Mouse (Mus musculus) cerebellum, adult 2 months (tissue): ENCODE results near the gene Aen. TPM values are rescaled to one million over a fixed set of nuclear protein-coding genes. Genes with fewer than 3 reads are reported as not detected.

ENCODE experiments used
- DNase-seq, 2 experiments: peaks; one replicate each; pipeline ENCODE4 v3.0.0; 2021
- H3K27ac ChIP-seq: fragments of 200-500 bp; 2 replicates; pipeline ENCODE4 v1.5.1; 2012; ENCODE audit warnings: low read length, control low read depth, inconsistent platforms; ENCODE audit not compliant: insufficient read depth
- H3K27me3 ChIP-seq: fragments of 200-500 bp; 2 replicates; pipeline ENCODE4 v1.6.1; 2012; ENCODE audit warnings: inconsistent platforms, mild to moderate bottlenecking, low read length, moderate library complexity; ENCODE audit not compliant: control insufficient read depth, insufficient read depth
- H3K4me1 ChIP-seq: fragments of 200-500 bp; 2 replicates; pipeline ENCODE4 v1.6.1; 2011; ENCODE audit warnings: low read length; ENCODE audit not compliant: control insufficient read depth, insufficient read depth
- H3K4me3 ChIP-seq: fragments of 200-500 bp; replicated peaks from 2 replicates; pipeline ENCODE3; 2011; ENCODE audit warnings: mild to moderate bottlenecking, low read depth, low read length, control low read depth; ENCODE audit not compliant: insufficient read depth
- CTCF ChIP-seq: fragments of 200-500 bp; IDR thresholded peaks from 2 replicates; pipeline ENCODE4 v1.5.1; 2011; ENCODE audit warnings: low read depth, mild to moderate bottlenecking, control low read depth, low read length, moderate library complexity, borderline replicate concordance; ENCODE audit not compliant: insufficient read depth
- POLR2A ChIP-seq: fragments of 200-500 bp; IDR thresholded peaks from 2 replicates; pipeline ENCODE4 v1.6.1; 2011; ENCODE audit warnings: low read length, control low read depth, borderline replicate concordance; ENCODE audit not compliant: insufficient read depth
- WGBS: fragments of 180-500 bp; shearing (Covaris S2); methylation state at CpG from one replicate; pipeline ENCODE4 v1.1.7; 2018; 5-methylcytosine and 5-hydroxymethylcytosine counted together
- polyA plus RNA-seq: library from polyadenylated mRNA; depleted of rRNA; stranded (reverse); fragments of >200 nt; gene quantifications from 2 replicates; pipeline ENCODE4 v1.2.3, GENCODE M21; 2012

Aen gene
- polyA plus RNA-seq, 1 experiment: 27.2 TPM

GRCm38 (mm10) chr7:78865212-78865949 is 30.3 kb upstream of the Aen start:
- no peaks in the 10 kb centered on the region for H3K27me3 ChIP-seq
- no peak for TF ChIP-seq CTCF
- no peak for TF ChIP-seq POLR2A
- WGBS: 60% methylated on average over 12 of the region's 12 CpGs
- DNase-seq: no peak
- no peak overlapping the region for H3K4me3 ChIP-seq
- H3K27ac ChIP-seq: no peak overlapping the region
- H3K4me1 ChIP-seq: no peaks in the 10 kb centered on the region

- no peak for DNase-seq
- 73% methylated on average over 5 of the region's 5 CpGs for WGBS
- no peak overlapping the region for H3K4me3 ChIP-seq
Measured at GRCm38 (mm10) chr7:78868731-78869130, 26.9 kb upstream of the Aen start.

DNA sequence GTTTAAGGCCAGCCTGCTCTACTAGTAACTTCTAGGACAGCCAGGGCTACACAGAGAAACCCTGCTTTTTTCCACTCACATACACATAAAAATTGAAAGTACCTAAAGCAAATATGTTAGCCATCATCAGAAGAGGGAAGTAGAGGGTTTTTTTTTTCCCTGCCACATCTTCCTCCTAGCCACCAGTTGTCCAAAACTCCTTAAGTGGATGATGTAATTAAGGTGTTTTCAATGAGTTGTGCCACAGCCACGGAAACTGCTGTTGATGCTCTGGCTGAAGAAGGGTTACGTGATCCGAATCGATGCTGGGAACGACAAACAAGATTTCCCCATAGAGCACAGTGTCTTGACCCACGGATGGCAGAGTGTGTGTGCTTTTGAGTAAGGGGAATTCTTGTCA is 23.3 kb upstream of the Aen start:
- H3K4me3 ChIP-seq: no peak overlapping the region
- no peak for DNase-seq
- no peaks in the 10 kb centered on the region for H3K4me1 ChIP-seq
- 83% methylated on average over 6 of the region's 6 CpGs for WGBS
- TF ChIP-seq POLR2A (no peak), CTCF (no peak)
- H3K27ac ChIP-seq: no peak overlapping the region
- no peaks in the 10 kb centered on the region for H3K27me3 ChIP-seq

More at GRCm38 (mm10) chr7:78868731-78869130, 26.9 kb upstream of the Aen start:
- no peak overlapping the region for H3K27ac ChIP-seq
- TF ChIP-seq CTCF: no peak
- TF ChIP-seq POLR2A: no peak
- no peaks in the 10 kb centered on the region for H3K27me3 ChIP-seq
- no peaks in the 10 kb centered on the region for H3K4me1 ChIP-seq

- Histone ChIP-seq H3K27ac (no peak overlapping the region), H3K27me3 (no peaks in the 10 kb centered on the region), H3K4me3 (no peak overlapping the region), H3K4me1 (no peaks in the 10 kb centered on the region)
- TF ChIP-seq POLR2A (no peak), CTCF (no peak)
- no peak for DNase-seq
- 77% methylated on average over 5 of the region's 5 CpGs for WGBS
Measured at GRCm38 (mm10) chr7:78872831-78873230, 22.8 kb upstream of the Aen start.

DNA sequence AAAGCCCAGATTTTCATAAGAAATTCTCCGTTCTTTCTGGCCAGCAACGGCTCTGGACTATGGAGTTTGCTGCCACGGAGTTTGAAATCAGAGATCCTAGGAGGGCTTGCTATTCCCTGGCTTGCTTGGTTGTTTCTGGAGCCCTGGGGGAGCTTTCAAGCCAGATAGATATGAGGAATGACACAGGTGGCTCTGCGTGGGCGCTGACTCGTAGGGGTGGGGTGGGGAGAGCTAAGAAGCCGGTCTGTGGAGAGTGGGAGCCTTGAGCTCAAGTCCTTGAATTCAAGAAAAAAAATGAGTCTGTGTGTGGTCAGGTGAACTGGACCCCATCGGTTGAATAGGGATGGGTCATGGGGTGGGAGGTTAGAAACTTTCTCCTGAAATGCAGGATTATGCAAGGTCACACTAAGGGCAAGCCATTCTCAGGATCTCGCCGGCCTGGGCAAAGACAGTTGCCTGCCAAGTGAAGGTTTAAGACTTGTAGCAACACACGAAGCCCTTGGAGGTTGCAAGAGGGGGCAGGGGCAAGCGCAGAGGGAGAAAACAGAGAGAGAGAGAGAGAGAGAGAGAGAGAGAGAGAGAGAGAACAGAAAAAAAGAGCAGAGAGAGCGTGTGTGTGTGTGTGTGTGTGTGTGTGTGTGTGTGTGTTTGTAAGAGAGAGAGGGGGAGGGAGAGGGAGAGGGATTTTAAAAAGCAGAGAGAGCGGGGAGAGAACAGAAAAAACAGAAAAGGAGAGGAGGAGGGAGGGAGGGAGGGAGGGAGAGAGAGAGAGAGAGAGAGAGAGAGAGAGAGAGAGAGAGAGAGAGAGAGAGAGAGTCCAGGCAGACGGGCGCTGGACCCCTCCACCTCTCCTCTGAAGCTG is 13.8 kb upstream of the Aen start:
- 12% methylated on average over 16 of the region's 16 CpGs for WGBS

DNA sequence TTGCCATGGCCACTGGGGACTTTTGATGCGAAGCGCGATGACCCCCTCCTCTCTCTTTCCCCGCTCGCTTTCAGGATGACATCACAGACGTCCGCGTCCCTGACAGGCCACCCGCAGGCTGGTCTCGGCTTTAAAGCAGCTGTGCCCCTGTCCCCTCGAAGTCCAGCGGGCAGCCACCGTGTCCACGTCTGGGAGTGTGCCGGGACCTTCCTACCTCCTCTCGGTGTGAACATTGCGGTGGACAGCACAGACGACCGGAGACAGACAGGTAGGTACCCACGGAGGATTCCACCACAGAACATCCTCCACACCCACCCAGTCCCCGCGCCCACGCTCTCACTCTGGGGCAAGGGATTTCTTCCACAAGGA is 13.2 kb upstream of the Aen start:
- Histone ChIP-seq H3K27me3 (peaks cover 2% of the 10 kb centered on the region; the same call in 1 of the 2 replicates), H3K27ac (no peak overlapping the region), H3K4me1 (0 out of 2 replicates have a peak, but pooled peaks cover 2% of the 10 kb centered on the region), H3K4me3 (peak overlapping the region; percentile 34)
- no peak for DNase-seq
- no peak for TF ChIP-seq POLR2A
- TF ChIP-seq CTCF: no peak
- under 1% methylated on average over 23 of the region's 23 CpGs for WGBS

More for the DNA sequence above, 13.8 kb upstream of the Aen start:
- no peak overlapping the region for H3K27ac ChIP-seq
- peak overlapping the region; percentile 34 for H3K4me3 ChIP-seq
- TF ChIP-seq CTCF (no peak), POLR2A (no peak)
- peaks cover 2% of the 10 kb centered on the region; the same call in 1 of the 2 replicates for H3K27me3 ChIP-seq
- DNase-seq: no peak
- 0 out of 2 replicates have a peak, but pooled peaks cover 2% of the 10 kb centered on the region for H3K4me1 ChIP-seq

DNA sequence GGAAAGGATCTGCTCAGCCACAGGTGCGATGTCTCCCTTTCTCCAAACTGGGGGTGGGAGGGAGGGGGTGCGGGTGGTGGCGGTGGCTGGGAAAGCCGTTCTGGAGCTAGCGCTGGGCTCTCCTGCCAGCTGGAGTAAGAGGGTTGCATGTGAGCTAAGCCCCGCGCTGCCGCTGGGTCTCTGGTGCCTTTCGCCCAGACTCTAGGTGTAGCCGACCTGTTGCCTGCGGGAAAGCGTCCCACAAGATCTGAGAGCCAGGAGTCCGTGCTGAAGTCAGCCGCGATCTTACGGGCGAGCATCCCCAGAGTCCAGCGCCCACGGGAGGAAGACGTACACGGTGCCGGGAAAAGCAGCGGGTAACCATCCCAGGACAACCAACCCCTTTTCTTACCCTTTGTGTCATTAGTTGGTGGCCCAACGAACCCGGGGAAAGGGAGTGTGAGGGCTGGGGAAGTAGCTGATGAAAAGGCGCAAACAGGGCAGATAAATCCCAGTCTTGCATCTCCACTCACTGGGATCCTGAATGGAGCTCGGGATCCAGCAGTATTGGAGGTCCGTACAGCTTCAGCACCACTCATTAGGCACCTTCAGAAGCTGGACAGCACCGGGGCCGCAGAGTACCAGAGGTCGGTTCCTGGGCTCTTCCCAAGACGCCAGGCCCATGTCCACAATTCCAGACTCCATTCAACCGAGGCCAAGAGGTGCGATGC is 12.5 kb upstream of the Aen start:
- no peak for TF ChIP-seq POLR2A
- no peak for TF ChIP-seq CTCF
- Histone ChIP-seq H3K27me3 (peaks cover 2% of the 10 kb centered on the region; the same call in 1 of the 2 replicates), H3K27ac (no peak overlapping the region), H3K4me3 (peak overlapping the region; percentile 37), H3K4me1 (0 out of 2 replicates have a peak, but pooled peaks cover 2% of the 10 kb centered on the region)
- DNase-seq: no peak
- under 1% methylated on average over 34 of the region's 34 CpGs for WGBS
